Mouse (Mus musculus): ENCODE data around the gene Olfr1375. TPM values are rescaled to one million over a fixed set of nuclear protein-coding genes. Genes with fewer than 3 reads are reported as not detected.

The Olfr1375 gene
- total RNA-seq, 2 experiments from 2014 or later: not detected

Other genes with a start within 250 kb of the Olfr1375 start
- gene Zfp354c, start 220.4 kb upstream of the Olfr1375 start, total RNA-seq (2021): 10 to 100 TPM; 88.7 to 90.6 TPM
- 1 to 10 TPM; 4.1 to 4.4 TPM for gene Zfp879, start 206.6 kb upstream of the Olfr1375 start, total RNA-seq (2021)
- not detected for gene Grm6, start 197.4 kb upstream of the Olfr1375 start, total RNA-seq (2021)
- 1 to 10 TPM; 6.9 to 8.4 TPM for gene Zfp454, start 160.5 kb upstream of the Olfr1375 start, total RNA-seq (2021)
- gene Zfp2, start 131.9 kb upstream of the Olfr1375 start, total RNA-seq (2021): 10 to 100 TPM; 33.7 to 39.2 TPM
- gene Zfp354b, start 116.5 kb upstream of the Olfr1375 start, total RNA-seq (2021): 1 to 10 TPM; 6.1 to 7.6 TPM
- not detected for gene 4933414I15Rik, start 104.3 kb upstream of the Olfr1375 start, total RNA-seq (2021)
- gene Prop1, start 94.3 kb upstream of the Olfr1375 start, total RNA-seq (2021): not detected
- gene Olfr1378, start 81.6 kb upstream of the Olfr1375 start, total RNA-seq (2021): not detected
- not detected for gene Olfr1377, start 66.1 kb upstream of the Olfr1375 start, total RNA-seq (2021)
- not detected for gene Olfr51, start 44.5 kb upstream of the Olfr1375 start, total RNA-seq (2021)
- gene Olfr54, start 33.9 kb upstream of the Olfr1375 start, total RNA-seq (2021): not detected
- 10 to 100 TPM; 11.1 to 11.2 TPM for gene Zfp354a, start 11.1 kb downstream of the Olfr1375 start, total RNA-seq (2021)
- gene Gm12569, start 172.4 kb downstream of the Olfr1375 start, total RNA-seq (2021): not detected
- 10 to 100 TPM; 89.0 to 93.2 TPM for gene Clk4, start 213.6 kb downstream of the Olfr1375 start, total RNA-seq (2021)
- not detected for gene BC049762, start 214.9 kb downstream of the Olfr1375 start, total RNA-seq (2021)
- gene Col23a1, start 241.8 kb downstream of the Olfr1375 start, total RNA-seq (2021): 10 to 100 TPM; 11.1 TPM